Comparison of ENCODE assay signal across 20 mouse cellular contexts in the genomic region with DNA sequence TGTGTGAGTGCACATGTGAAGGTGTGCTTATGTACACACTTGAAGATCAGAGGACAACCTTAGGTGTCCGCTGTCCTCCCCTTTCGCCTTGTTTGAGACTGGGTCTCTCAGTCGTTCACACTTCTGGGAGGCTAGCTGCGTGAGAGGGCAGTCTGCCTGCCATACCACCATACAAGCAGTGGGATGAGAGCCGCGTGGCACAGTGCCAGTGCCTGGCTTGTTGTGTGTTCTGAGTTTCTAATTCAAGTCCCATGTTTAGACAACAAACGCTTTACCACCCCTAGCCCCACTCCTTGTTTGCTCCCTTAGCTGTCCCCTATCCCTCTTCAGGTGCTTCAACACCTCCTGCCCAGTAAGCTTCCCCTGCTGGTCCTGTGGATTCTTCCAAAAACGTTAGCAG. TPM values are rescaled to one million over a fixed set of nuclear protein-coding genes. Genes with fewer than 3 reads are reported as not detected.
DNase-seq lines count a peak whose midpoint lies in the region; TF ChIP-seq lines count a peak whose summit lies in the region.
"Had no signal": no experiment of that assay in that cellular context is flagged by ENCODE, and none has a peak within 500 bp of the region (broad histone marks: within the 10 kb centered on the region; RNA-seq: fewer than 3 reads in every experiment).

No protein-coding gene starts in this region.

- no peak for TF ChIP-seq POLR2A in brain, embryonic 14.5 days (IDR thresholded peaks at IDR 0.05; ENCODE audit: borderline replicate concordance, extremely low read depth, insufficient read depth, insufficient read length, poor library complexity, severe bottlenecking)

- no peak for TF ChIP-seq CTCF in brain, embryonic 14.5 days (IDR thresholded peaks at IDR 0.05; ENCODE audit: borderline replicate concordance, extremely low read depth, insufficient read depth, insufficient read length)

- DNase-seq in cerebellum, postnatal 10 days: peak; percentile 54 to 60
- no peak for DNase-seq in cerebellum, postnatal 4 days (ENCODE audit: low spot score in 2 of 2)
- peak; percentile 37 for DNase-seq in left cerebral cortex, postnatal 4 days
- DNase-seq in left cerebral cortex, adult 8-10 months (ENCODE audit: low spot score in 2 of 2): no peak
- peak; percentile 39 for DNase-seq in brain, embryonic 14.5 days (ENCODE audit: low read depth)
- no peak for DNase-seq in c-Kit-positive CD71-positive TER-119-positive erythroid progenitor cells, embryonic 14.5 days (ENCODE audit: low spot score)
- DNase-seq: adrenal gland, adult 8-10 months; adrenal gland, postnatal 25 days; cerebellum, adult 11-12 months; cerebellum, adult 8-10 months; cerebellum, postnatal 25 days; embryo, embryonic 11 days; gastrocnemius, postnatal 25 days; heart, adult 18-20 months; heart, postnatal 10 days; heart, postnatal 36 days had no signal

- intact Hi-C loops in left cerebral cortex, postnatal 4 days (cut with DNase I): no loop called here

RNA-seq across cellular contexts. Expression of a gene that starts 11.1 kb away (rescaled TPM):
- 10 to 100 TPM; 35.4 TPM for total RNA-seq in left cerebral cortex, postnatal 4 days (2021)
- 10 to 100 TPM; 16.4 to 24.8 (median 20.1) TPM for total RNA-seq in left cerebral cortex, adult 8-10 months (2022)
- 44.7 and 51.8 TPM in 2 replicates for polyA plus RNA-seq in brain, embryonic 14.5 days (2012; rRNA removed)
- total RNA-seq: adrenal gland, postnatal 25 days; gastrocnemius, adult 8-10 months had no signal
- polyA plus RNA-seq: erythroblast, embryonic 14.5 days had no signal

RNA-seq across cellular contexts. Expression of a gene that starts 23.4 kb away (rescaled TPM):
- total RNA-seq in left cerebral cortex, postnatal 4 days (2021): 10 to 100 TPM; 60.5 to 66.1 TPM
- total RNA-seq in left cerebral cortex, adult 8-10 months (2022): 10 to 100 TPM; 12.1 to 13.1 (median 12.4) TPM
- polyA plus RNA-seq in brain, embryonic 14.5 days (2012; rRNA removed): 85.4 and 95.3 TPM in 2 replicates
- polyA plus RNA-seq: activated CD4-positive, CD25-positive, alpha-beta regulatory T cell, adult 4 months; inflammation-experienced regulatory T-cells, adult 6 months had no signal

RNA-seq across cellular contexts. Expression of a gene that starts 44.3 kb away (rescaled TPM):
- total RNA-seq in left cerebral cortex, postnatal 4 days (2021): 10 to 100 TPM; 29.9 to 30.5 TPM
- total RNA-seq in left cerebral cortex, adult 8-10 months (2022): 10 to 100 TPM; 16.0 to 20.3 (median 18.8) TPM
- 19.5 and 20.4 TPM in 2 replicates for polyA plus RNA-seq in brain, embryonic 14.5 days (2012; rRNA removed)

Comparison
In these comparisons a context has a peak if more than half of its experiments do, and no peak if none do; other contexts are left out.
1. DNase-seq: peak in cerebellum, postnatal 10 days (2 of 2), left cerebral cortex, postnatal 4 days (single experiment) and brain, embryonic 14.5 days (single experiment); none in cerebellum, postnatal 4 days (0 of 2), left cerebral cortex, adult 8-10 months (0 of 2) and c-Kit-positive CD71-positive TER-119-positive erythroid progenitor cells, embryonic 14.5 days (single experiment).
2. RNA of a gene that starts 23.4 kb away (total RNA-seq): 60.5 to 66.1 TPM in left cerebral cortex, postnatal 4 days; 12.1 to 13.1 TPM in left cerebral cortex, adult 8-10 months; every median in the first group is over 4 times any median in the second.